Mouse (Mus musculus) midbrain, embryonic 12.5 days (tissue): Measurements from ENCODE around the gene Ptrh1. TPM values are rescaled to one million over a fixed set of nuclear protein-coding genes. Genes with fewer than 3 reads are reported as not detected.

Source experiments
- ATAC-seq: fragments of 200-750 bp; cut with Nextera tagmentation; 2 replicates; pipeline ENCODE4 v1.8.0; 2017; ENCODE audit warnings: low read depth, moderate TSS enrichment, moderate library complexity; ENCODE audit not compliant: low FRiP score
- H3K27ac ChIP-seq: fragments of 300-500 bp; sonication (generic); replicated peaks from 2 replicates; pipeline ENCODE4 v1.5.1; 2016; ENCODE audit warnings: mild to moderate bottlenecking
- H3K27me3 ChIP-seq: fragments of 300-500 bp; sonication (generic); 2 replicates; pipeline ENCODE4 v1.6.1; 2016; ENCODE audit warnings: mild to moderate bottlenecking
- H3K36me3 ChIP-seq: fragments of 300-500 bp; sonication (generic); 2 replicates; pipeline ENCODE4 v1.6.1; 2016
- H3K4me1 ChIP-seq: fragments of 300-500 bp; sonication (generic); 2 replicates; pipeline ENCODE4 v1.6.1; 2016
- H3K4me2 ChIP-seq: fragments of 300-500 bp; sonication (generic); replicated peaks from 2 replicates; pipeline ENCODE4 v1.6.1; 2016; ENCODE audit warnings: mild to moderate bottlenecking, moderate library complexity
- H3K4me3 ChIP-seq: fragments of 300-500 bp; sonication (generic); 2 replicates; pipeline ENCODE4 v1.5.1; 2016; ENCODE audit warnings: mild to moderate bottlenecking
- H3K9ac ChIP-seq: fragments of 300-500 bp; sonication (generic); replicated peaks from 2 replicates; pipeline ENCODE4 v1.6.1; 2016; ENCODE audit warnings: mild to moderate bottlenecking, moderate library complexity
- H3K9me3 ChIP-seq: fragments of 300-500 bp; sonication (generic); 2 replicates; pipeline ENCODE4 v1.6.1; 2016; ENCODE audit warnings: mild to moderate bottlenecking
- WGBS: fragments of 180-500 bp; shearing (Covaris S2); methylation state at CpG from one replicate; pipeline ENCODE4 v1.1.7; 2016; 5-methylcytosine and 5-hydroxymethylcytosine counted together
- polyA plus RNA-seq: library from polyadenylated mRNA; unstranded; fragments of >200 nt; fragmentation: Nextera tagmentation; extraction: Ambion mirVana; gene quantifications from 2 replicates; pipeline ENCODE4 v1.2.1, GENCODE M21; 2016

The Ptrh1 gene
- polyA plus RNA-seq, 1 experiment from 2014 or later, result 4.6 TPM

GRCm38 (mm10) chr2:32779131-32779530 is 3.5 kb downstream of the Ptrh1 start:
- no peak overlapping the region for H3K4me2 ChIP-seq
- H3K4me1 ChIP-seq, result peaks cover 21% of the 10 kb centered on the region
- H3K27me3 ChIP-seq, result peaks cover 21% of the 10 kb centered on the region; the same call in 1 of the 2 replicates
- H3K27ac ChIP-seq, result no peak overlapping the region
- H3K9me3 ChIP-seq, result no peaks in the 10 kb centered on the region
- H3K9ac ChIP-seq, result no peak overlapping the region
- 14% methylated on average over 8 of the region's 8 CpGs for WGBS
- no peak overlapping the region for H3K4me3 ChIP-seq
- ATAC-seq, result no peak
- H3K36me3 ChIP-seq, result no peaks in the 10 kb centered on the region

- Histone ChIP-seq H3K4me1 (peaks cover 22% of the 10 kb centered on the region), H3K9me3 (no peaks in the 10 kb centered on the region), H3K36me3 (no peaks in the 10 kb centered on the region), H3K4me2 (no peak overlapping the region), H3K27me3 (peaks cover 17% of the 10 kb centered on the region; the same call in 1 of the 2 replicates), H3K4me3 (no peak overlapping the region), H3K9ac (no peak overlapping the region), H3K27ac (no peak overlapping the region)
- 87% methylated on average over 6 of the region's 6 CpGs for WGBS
- ATAC-seq, result no peak
Measured at GRCm38 (mm10) chr2:32779714-32780113, 4.1 kb downstream of the Ptrh1 start.

GRCm38 (mm10) chr2:32781710-32782109 is 6.1 kb downstream of the Ptrh1 start:
- WGBS, result 79% methylated on average over 6 of the region's 6 CpGs
- H3K9ac ChIP-seq, result no peak overlapping the region
- H3K36me3 ChIP-seq, result no peaks in the 10 kb centered on the region
- H3K27me3 ChIP-seq, result 0 out of 2 replicates have a peak, but pooled peaks cover 10% of the 10 kb centered on the region
- no peak overlapping the region for H3K27ac ChIP-seq
- no peaks in the 10 kb centered on the region for H3K9me3 ChIP-seq
- no peak overlapping the region for H3K4me3 ChIP-seq
- ATAC-seq, result no peak
- H3K4me2 ChIP-seq, result no peak overlapping the region
- H3K4me1 ChIP-seq, result 0 out of 2 replicates have a peak, but pooled peaks cover 7% of the 10 kb centered on the region

GRCm38 (mm10) chr2:32784048-32784681 is 8.6 kb downstream of the Ptrh1 start, which contains the start of gene Cfap157:
TSS of gene Cfap157 (minus strand) at chr2:32784428.
- Histone ChIP-seq H3K9me3 (no peaks in the 10 kb centered on the region), H3K4me3 (no peak within 1 kb of the TSS), H3K4me2 (no peak within 1 kb of the TSS), H3K9ac (no peak within 1 kb of the TSS), H3K4me1 (0 out of 2 replicates have a peak, but pooled peaks cover 6% of the 10 kb centered on the region), H3K36me3 (no peaks in the 10 kb centered on the region), H3K27ac (no peak within 1 kb of the TSS), H3K27me3 (no peaks in the 10 kb centered on the region)
- no peak for ATAC-seq
- WGBS, result 67% methylated on average over 4 of the region's 4 CpGs

- Histone ChIP-seq H3K4me1 (0 out of 2 replicates have a peak, but pooled peaks cover 3% of the 10 kb centered on the region), H3K27ac (no peak overlapping the region), H3K9me3 (no peaks in the 10 kb centered on the region), H3K4me3 (no peak overlapping the region), H3K27me3 (no peaks in the 10 kb centered on the region), H3K9ac (no peak overlapping the region), H3K36me3 (peaks cover 12% of the 10 kb centered on the region; the same call in 1 of the 2 replicates), H3K4me2 (no peak overlapping the region)
- no peak for ATAC-seq
- WGBS, result 66% methylated on average over 6 of the region's 6 CpGs
Measured at GRCm38 (mm10) chr2:32787176-32787575, 11.6 kb downstream of the Ptrh1 start.

GRCm38 (mm10) chr2:32788581-32788980 is 13.0 kb downstream of the Ptrh1 start:
- ATAC-seq, result no peak
- no peaks in the 10 kb centered on the region for H3K9me3 ChIP-seq

GRCm38 (mm10) chr2:32791297-32791696 is 15.7 kb downstream of the Ptrh1 start:
- no peak for ATAC-seq
- Histone ChIP-seq H3K27me3 (no peaks in the 10 kb centered on the region), H3K36me3 (peaks cover 47% of the 10 kb centered on the region), H3K4me1 (no peaks in the 10 kb centered on the region), H3K9me3 (no peaks in the 10 kb centered on the region), H3K27ac (no peak overlapping the region), H3K4me2 (no peak overlapping the region), H3K4me3 (no peak overlapping the region), H3K9ac (no peak overlapping the region)
- WGBS, result 83% methylated on average over 6 of the region's 6 CpGs

More at GRCm38 (mm10) chr2:32788581-32788980, 13.0 kb downstream of the Ptrh1 start:
- no peak overlapping the region for H3K9ac ChIP-seq
- WGBS, result 69% methylated on average over 2 of the region's 2 CpGs
- no peak overlapping the region for H3K27ac ChIP-seq
- H3K27me3 ChIP-seq, result no peaks in the 10 kb centered on the region
- no peak overlapping the region for H3K4me2 ChIP-seq
- H3K4me1 ChIP-seq, result 0 out of 2 replicates have a peak, but pooled peaks cover 3% of the 10 kb centered on the region
- peaks cover 21% of the 10 kb centered on the region; the same call in 1 of the 2 replicates for H3K36me3 ChIP-seq
- H3K4me3 ChIP-seq, result no peak overlapping the region

GRCm38 (mm10) chr2:32795748-32796418 is 20.3 kb downstream of the Ptrh1 start:
- H3K4me3 ChIP-seq, result no peak overlapping the region
- no peaks in the 10 kb centered on the region for H3K9me3 ChIP-seq
- no peak overlapping the region for H3K9ac ChIP-seq
- peaks cover 86% of the 10 kb centered on the region for H3K36me3 ChIP-seq
- H3K4me1 ChIP-seq, result no peaks in the 10 kb centered on the region
- no peaks in the 10 kb centered on the region for H3K27me3 ChIP-seq
- H3K4me2 ChIP-seq, result no peak overlapping the region
- no peak for ATAC-seq
- no peak overlapping the region for H3K27ac ChIP-seq
- 87% methylated on average over 13 of the region's 13 CpGs for WGBS

GRCm38 (mm10) chr2:32798251-32798962 is 22.8 kb downstream of the Ptrh1 start:
- Histone ChIP-seq H3K4me1 (no peaks in the 10 kb centered on the region), H3K9me3 (no peaks in the 10 kb centered on the region), H3K36me3 (peaks cover 93% of the 10 kb centered on the region), H3K4me2 (no peak overlapping the region), H3K27ac (no peak overlapping the region), H3K27me3 (no peaks in the 10 kb centered on the region), H3K4me3 (no peak overlapping the region), H3K9ac (no peak overlapping the region)
- WGBS, result 77% methylated on average over 10 of the region's 10 CpGs
- ATAC-seq, result no peak

GRCm38 (mm10) chr2:32808816-32809566 is 33.4 kb downstream of the Ptrh1 start:
- Histone ChIP-seq H3K27ac (no peak overlapping the region), H3K4me2 (no peak overlapping the region), H3K4me1 (no peaks in the 10 kb centered on the region), H3K4me3 (no peak overlapping the region), H3K9me3 (no peaks in the 10 kb centered on the region), H3K27me3 (no peaks in the 10 kb centered on the region), H3K9ac (no peak overlapping the region), H3K36me3 (peaks cover 75% of the 10 kb centered on the region)
- no peak for ATAC-seq
- 93% methylated on average over 14 of the region's 14 CpGs for WGBS

GRCm38 (mm10) chr2:32811959-32812358 is 36.4 kb downstream of the Ptrh1 start:
- Histone ChIP-seq H3K27me3 (no peaks in the 10 kb centered on the region), H3K4me3 (no peak overlapping the region), H3K27ac (no peak overlapping the region), H3K4me1 (no peaks in the 10 kb centered on the region), H3K9ac (no peak overlapping the region), H3K9me3 (no peaks in the 10 kb centered on the region), H3K4me2 (no peak overlapping the region), H3K36me3 (peaks cover 67% of the 10 kb centered on the region)
- WGBS, result 82% methylated on average over 8 of the region's 8 CpGs
- no peak for ATAC-seq
